Mouse (Mus musculus) embryonic fibroblast, embryonic 13.5 days (primary cell): ENCODE measurements around the gene Zscan2. TPM values are rescaled to one million over a fixed set of nuclear protein-coding genes. Genes with fewer than 3 reads are reported as not detected.
"Not testable (repeated sequence)": the region's sequence is repeated elsewhere in the genome, so short reads cannot be mapped to it uniquely, and the experiment has no call there.

ENCODE experiments used
- H3K27ac ChIP-seq: 2 replicates; pipeline ENCODE4 v1.5.1; 2012; ENCODE audit warnings: low read length, control low read depth, inconsistent platforms; ENCODE audit not compliant: insufficient read depth
- H3K4me1 ChIP-seq: 2 replicates; pipeline ENCODE4 v1.6.1; 2011; ENCODE audit warnings: low read length; ENCODE audit not compliant: control insufficient read depth, insufficient read depth
- H3K4me3 ChIP-seq: 2 replicates; pipeline ENCODE4 v1.5.1; 2011; ENCODE audit warnings: mild to moderate bottlenecking, control low read depth, low read length; ENCODE audit not compliant: insufficient read depth
- CTCF ChIP-seq: IDR thresholded peaks from 2 replicates; pipeline ENCODE4 v1.5.1; 2011; ENCODE audit warnings: mild to moderate bottlenecking, control low read depth, low read length, moderate library complexity, borderline replicate concordance; ENCODE audit not compliant: insufficient read depth
- POLR2A ChIP-seq: IDR thresholded peaks from 2 replicates; pipeline ENCODE4 v1.6.1; 2011; ENCODE audit warnings: low read depth, mild to moderate bottlenecking, control low read depth, low read length, moderate library complexity
- polyA plus RNA-seq: library from polyadenylated mRNA; stranded (reverse); fragments of >200 nt; gene quantifications from 2 replicates; pipeline ENCODE4 v1.2.4, GENCODE M21; 2011; ENCODE audit warnings: low read depth; ENCODE audit not compliant: missing spikeins, insufficient read length

The Zscan2 gene
- polyA plus RNA-seq, 1 experiment: 5.1 TPM

DNA sequence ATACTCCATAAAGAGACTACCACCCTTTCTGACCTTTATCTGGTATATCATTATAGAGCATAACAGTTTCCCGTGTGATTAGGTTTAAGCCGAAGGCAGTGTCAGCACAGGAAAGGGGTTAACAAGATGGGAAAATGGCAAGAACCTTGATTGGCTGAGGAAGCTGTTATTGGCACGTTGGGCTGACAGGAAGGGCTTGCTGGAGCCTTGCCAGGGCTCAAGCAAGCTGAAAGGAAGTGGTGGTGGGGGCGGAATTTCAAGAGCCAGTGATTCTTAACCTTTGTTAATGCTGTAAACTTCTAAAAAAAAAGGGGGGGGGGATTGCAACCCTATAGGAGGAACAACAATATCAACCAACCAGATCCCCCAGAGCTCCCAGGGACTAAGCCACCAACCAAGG, 28.5 kb upstream of the Zscan2 start:
- Histone ChIP-seq H3K27ac (no peak overlapping the region), H3K4me1 (peaks cover 15% of the 10 kb centered on the region), H3K4me3 (no peak overlapping the region)
- TF ChIP-seq POLR2A (no peak), CTCF (no peak)

DNA sequence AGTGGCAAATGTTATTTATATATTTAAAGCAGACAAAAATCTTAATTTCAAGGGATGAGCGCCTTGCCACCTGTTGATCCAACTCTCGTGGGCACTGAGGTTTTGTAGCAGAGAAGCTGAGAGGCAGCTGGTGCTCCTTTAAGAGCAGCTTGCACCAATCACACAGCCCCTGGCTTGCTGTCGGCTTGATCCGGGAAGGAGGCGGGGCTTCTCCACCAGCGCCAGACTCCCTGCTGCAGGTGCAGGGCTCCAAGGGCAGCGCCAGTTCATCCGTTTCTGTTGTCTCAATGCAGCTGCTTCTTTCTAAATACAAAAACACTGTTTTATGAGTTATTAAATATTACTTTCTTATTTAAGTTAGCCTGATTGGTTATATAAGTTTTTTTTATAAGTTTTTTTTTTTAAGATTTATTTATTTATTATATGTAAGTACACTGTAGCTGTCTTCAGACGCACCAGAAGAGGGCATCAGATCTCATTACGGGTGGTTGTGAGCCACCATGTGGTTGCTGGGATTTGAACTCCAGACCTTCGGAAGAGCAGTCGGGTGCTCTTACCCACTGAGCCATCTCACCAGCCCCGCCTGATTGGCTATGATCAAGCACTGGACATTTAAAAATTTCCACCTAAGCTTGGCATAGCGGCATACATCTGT, 27.6 kb upstream of the Zscan2 start:
- H3K27ac ChIP-seq, H3K4me3 ChIP-seq: not testable (repeated sequence)

DNA sequence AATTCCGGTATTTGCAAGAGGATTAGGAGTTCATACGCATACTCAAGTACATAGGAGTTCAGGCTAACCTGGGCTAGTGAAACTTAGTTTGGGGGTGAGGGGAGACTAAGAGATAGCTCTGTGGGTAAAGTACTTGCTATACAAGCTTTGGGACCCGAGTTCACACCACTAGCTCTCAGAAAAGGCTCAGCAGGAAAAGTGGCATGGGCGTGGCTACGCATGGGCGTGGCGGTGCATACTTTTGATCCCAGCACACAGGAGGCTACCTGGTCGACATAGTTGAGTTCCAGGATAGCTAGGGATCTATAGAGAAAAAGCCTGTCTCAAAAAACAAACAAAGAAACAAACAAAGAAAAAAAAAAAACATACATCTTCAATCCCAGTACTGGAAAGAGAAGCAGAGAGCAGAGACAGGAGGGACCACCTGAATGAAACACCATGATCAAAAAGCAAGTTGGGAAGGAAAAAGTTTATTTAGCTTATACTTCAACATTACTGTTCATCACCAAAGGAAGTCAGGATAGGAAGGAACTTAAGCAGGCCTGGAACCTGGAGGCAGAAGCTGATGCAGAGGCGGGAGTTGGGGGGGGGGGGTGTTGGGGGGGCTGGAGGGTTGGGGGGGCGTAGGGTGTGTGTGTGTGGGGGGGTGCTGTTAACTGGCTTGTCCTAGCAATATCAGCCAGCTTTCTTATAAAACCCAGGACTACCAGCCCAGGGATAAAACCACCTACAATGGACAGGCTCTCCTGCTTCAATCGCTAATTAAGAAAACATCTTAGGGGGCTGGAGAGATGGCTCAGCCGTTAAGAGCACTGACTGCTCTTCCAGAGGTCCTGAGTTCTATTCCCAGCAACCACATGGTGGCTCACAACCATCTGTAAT, 26.8 kb upstream of the Zscan2 start:
- no peak for TF ChIP-seq POLR2A
- no peak for TF ChIP-seq CTCF
- Histone ChIP-seq H3K4me1 (peaks cover 19% of the 10 kb centered on the region), H3K4me3 (no peak overlapping the region), H3K27ac (no peak overlapping the region)

More for the DNA sequence above, 27.6 kb upstream of the Zscan2 start:
- peaks cover 12% of the 10 kb centered on the region for H3K4me1 ChIP-seq

DNA sequence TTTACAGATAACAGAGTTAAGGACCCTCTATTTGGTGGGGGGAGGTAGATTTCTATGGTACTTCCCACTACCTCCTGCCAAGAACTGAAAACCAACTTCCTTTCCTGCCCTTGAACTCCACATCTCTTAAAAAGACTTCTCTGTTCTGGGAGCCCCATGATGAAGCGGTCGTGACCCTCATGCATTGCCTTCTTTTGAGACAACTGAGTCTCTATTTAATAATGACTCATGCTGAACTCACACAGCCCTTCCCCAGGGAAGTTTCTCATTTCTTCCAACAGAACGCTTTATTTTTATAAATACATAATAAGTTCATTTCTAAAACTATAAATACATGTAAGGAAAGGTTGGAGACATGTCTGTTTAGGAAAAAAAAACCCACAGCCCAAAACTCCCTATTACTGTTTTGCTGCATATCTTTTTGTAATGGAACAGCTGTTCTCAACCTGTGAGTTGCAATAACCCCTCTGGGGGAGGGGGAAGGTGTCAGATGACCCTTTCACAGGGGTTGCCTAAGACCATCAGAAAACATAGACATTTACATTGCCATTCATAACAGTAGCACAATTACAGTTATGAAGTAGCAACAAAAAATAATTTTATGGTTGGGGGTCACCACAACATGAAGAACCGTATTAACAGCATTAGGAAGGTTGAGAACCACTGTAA, 24.6 kb upstream of the Zscan2 start:
- TF ChIP-seq CTCF: no peak
- TF ChIP-seq POLR2A: no peak
- no peak overlapping the region for H3K4me3 ChIP-seq
- H3K27ac ChIP-seq: peak overlapping the region; percentile 91
- H3K4me1 ChIP-seq: peaks cover 27% of the 10 kb centered on the region

DNA sequence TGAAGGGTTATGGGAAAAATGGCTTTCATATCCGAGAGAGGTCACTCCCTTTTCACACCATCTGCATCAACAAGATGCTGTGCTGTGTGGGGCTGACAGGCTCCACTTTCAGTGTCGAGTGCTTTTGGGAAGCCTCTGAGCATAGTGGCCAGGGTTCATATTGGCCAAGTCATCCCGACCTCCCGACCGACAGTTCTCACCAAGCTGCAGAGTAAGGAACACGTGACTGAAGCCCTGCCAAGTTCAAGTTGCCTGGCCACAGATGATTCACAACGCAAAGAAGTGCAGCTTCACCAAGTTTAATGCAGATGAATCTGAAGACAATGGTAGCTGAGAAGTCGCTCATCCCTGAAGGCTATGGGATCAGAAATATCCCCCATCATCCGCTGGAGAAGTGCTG, 23.0 kb upstream of the Zscan2 start:
- H3K4me1 ChIP-seq: peaks cover 31% of the 10 kb centered on the region
- peak overlapping the region; percentile 83 for H3K27ac ChIP-seq
- TF ChIP-seq POLR2A: no peak
- no peak for TF ChIP-seq CTCF
- no peak overlapping the region for H3K4me3 ChIP-seq

DNA sequence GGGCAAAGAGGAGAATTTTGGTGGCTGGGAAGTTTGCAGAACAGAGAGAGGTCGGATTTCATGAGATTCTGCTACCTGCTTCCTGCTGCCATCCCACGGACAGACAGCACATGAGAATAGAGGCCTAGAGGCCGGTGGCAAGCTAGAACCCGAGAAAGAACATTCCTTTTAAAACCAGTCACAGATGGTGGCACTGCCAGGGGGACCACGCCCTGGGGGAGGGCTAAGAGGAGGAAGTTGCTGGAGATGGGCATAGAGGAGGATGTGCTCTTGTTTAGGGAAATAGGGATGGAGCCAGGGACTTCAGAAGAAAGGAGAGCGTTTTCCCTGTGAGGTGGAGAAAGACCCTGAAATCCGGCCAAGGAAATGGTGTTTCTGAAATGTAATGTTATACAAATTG, 22.5 kb upstream of the Zscan2 start:
- H3K4me3 ChIP-seq: no peak overlapping the region
- peaks cover 31% of the 10 kb centered on the region for H3K4me1 ChIP-seq
- TF ChIP-seq CTCF: no peak
- no peak for TF ChIP-seq POLR2A
- H3K27ac ChIP-seq: peak overlapping the region; percentile 83

DNA sequence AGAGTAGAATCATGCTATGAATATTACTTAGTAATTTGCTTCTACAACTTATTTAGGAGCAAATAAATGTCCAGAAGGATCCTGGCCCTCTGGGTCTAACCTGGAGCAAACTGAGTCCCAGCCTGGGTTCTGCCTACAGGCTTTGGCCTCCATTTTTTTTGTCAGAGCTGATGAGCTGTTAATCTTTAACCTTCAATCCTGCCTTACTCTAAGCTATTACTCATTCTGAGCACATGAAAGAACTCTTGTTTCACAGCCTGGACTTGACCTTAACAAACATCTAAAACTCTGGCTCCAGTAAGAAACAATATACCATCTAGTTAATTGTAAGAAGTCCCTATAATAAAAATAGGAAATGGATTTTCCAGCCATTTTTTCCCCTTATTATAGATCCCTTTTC, 21.0 kb upstream of the Zscan2 start:
- Histone ChIP-seq H3K4me3 (no peak overlapping the region), H3K27ac (peak overlapping the region; percentile 83; the same call in 1 of the 2 replicates), H3K4me1 (peaks cover 29% of the 10 kb centered on the region)
- TF ChIP-seq CTCF (no peak), POLR2A (no peak)

DNA sequence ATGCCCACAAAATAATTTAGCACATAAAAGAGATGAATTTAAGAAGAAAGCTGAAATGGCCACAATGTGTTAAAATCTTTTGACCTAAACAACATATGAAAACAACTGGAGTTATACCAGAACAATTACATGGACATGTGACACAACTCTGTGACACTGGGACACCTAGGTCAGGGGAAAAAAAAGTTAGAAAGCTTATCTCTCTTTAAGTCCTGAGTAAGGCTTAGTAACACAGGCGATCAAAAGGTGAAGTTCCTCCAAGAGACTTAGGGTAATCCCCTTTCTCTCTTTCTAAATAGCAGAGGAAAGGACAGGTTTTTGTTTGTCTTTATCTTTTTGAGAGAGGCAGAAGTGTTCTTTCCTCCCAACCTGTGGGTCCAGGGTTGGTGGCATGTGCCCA, 20.5 kb upstream of the Zscan2 start:
- H3K4me3 ChIP-seq: no peak overlapping the region
- H3K4me1 ChIP-seq: peaks cover 27% of the 10 kb centered on the region
- peak overlapping the region; percentile 92 for H3K27ac ChIP-seq
- TF ChIP-seq POLR2A (no peak), CTCF (no peak)

DNA sequence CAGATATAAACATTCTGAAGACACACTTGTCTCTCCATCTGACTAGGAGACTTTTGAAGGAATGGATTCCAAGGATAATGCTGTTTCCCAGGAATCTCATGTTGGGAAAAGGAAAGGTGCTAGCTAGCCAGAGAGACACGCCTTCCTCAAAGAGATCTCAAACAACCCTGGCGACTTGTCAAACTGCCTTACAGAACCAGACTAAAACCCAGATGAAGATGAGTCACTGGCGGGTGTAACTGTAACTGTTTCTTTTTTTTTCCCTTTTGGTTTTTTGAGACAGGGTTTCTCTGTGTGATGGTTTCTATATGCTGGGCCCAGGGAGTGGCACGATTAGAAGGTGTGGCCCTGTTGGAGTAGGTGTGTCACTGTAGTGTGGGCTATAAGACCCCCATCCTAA, 19.8 kb upstream of the Zscan2 start:
- H3K4me3 ChIP-seq: no peak overlapping the region; the same call in 1 of the 2 replicates
- TF ChIP-seq POLR2A: no peak
- TF ChIP-seq CTCF: no peak
- peaks cover 24% of the 10 kb centered on the region for H3K4me1 ChIP-seq
- H3K27ac ChIP-seq: peak overlapping the region; percentile 92

DNA sequence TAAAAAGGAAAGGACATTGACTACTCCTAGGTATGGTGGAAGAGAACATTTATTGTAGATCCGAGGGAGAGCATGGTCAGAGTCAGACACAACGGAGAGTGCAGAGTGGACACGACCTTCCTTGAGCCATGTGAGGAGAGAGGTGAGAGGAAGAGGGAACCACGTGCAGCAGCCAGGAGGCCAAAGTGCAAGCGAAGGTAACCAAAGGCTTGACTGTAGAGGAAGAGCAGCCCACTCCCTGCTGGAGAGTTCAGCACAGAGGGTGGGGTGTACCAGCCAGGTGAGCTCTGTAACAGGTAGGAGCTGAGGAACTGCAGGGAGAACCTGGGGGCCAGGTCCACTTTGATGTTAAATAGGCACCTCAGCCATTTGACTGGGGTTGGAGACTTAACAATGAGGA, 18.6 kb upstream of the Zscan2 start:
- H3K27ac ChIP-seq: no peak overlapping the region

More for the DNA sequence above, 18.6 kb upstream of the Zscan2 start:
- H3K4me1 ChIP-seq: peaks cover 24% of the 10 kb centered on the region
- TF ChIP-seq CTCF (no peak), POLR2A (no peak)
- H3K4me3 ChIP-seq: no peak overlapping the region
